Mouse (Mus musculus): Measurements from ENCODE around the gene Snf8. TPM values are rescaled to one million over a fixed set of nuclear protein-coding genes. Genes with fewer than 3 reads are reported as not detected.

Gene Snf8
- total RNA-seq, 2 experiments from 2014 or later = 101 to 107 TPM

GRCm38 (mm10) chr11:96075177-96075508, 40.5 kb downstream of the Snf8 start:
- no peak for DNase-seq

- peak; percentile 99 for DNase-seq
Measured at GRCm38 (mm10) chr11:96075509-96076220, 41.0 kb downstream of the Snf8 start, which contains the start of gene Atp5g1. Atp5g1 (minus strand) TSS chr11:96075670.

GRCm38 (mm10) chr11:96076221-96077105, 41.8 kb downstream of the Snf8 start:
- no peak for DNase-seq

GRCm38 (mm10) chr11:96080736-96081135, 46.1 kb downstream of the Snf8 start:
- no peak for DNase-seq

GRCm38 (mm10) chr11:96082682-96083081, 48.0 kb downstream of the Snf8 start:
- DNase-seq = no peak

- DNase-seq = no peak
Measured at GRCm38 (mm10) chr11:96087981-96088380, 53.3 kb downstream of the Snf8 start.

- DNase-seq = no peak
Measured at GRCm38 (mm10) chr11:96091073-96091472, 56.4 kb downstream of the Snf8 start.

- no peak for DNase-seq
Measured at GRCm38 (mm10) chr11:96092674-96093291, 58.1 kb downstream of the Snf8 start.

- DNase-seq = peak in 1 of 2 experiments; percentile 31
Measured at GRCm38 (mm10) chr11:96093361-96093760, 58.7 kb downstream of the Snf8 start.

Other genes starting within 250 kb of the Snf8 start
- 10 to 100 TPM; 55.8 to 62.3 TPM for gene Phospho1, start 210.4 kb upstream of the Snf8 start, total RNA-seq (2021)
- 1 to 10 TPM; 3.1 to 4.7 TPM for gene Gngt2, start 197.7 kb upstream of the Snf8 start, total RNA-seq (2021)
- 1 to 10 TPM; 6.2 to 6.4 TPM for gene Abi3, start 192.4 kb upstream of the Snf8 start, total RNA-seq (2021)
- not detected for gene B4galnt2, start 120.0 kb upstream of the Snf8 start, total RNA-seq (2021)
- gene Igf2bp1, start 28.9 kb upstream of the Snf8 start, total RNA-seq (2021) = not detected
- not detected for gene Gip, start 10.3 kb upstream of the Snf8 start, total RNA-seq (2021)
- gene Ube2z, start 30.5 kb downstream of the Snf8 start, total RNA-seq (2021) = 10 to 100 TPM; 53.8 to 54.6 TPM
- gene Atp5g1, start 40.8 kb downstream of the Snf8 start, total RNA-seq (2021) = 100 to 1,000 TPM; 385 to 449 TPM
- gene Calcoco2, start 77.1 kb downstream of the Snf8 start, total RNA-seq (2021) = not detected
- gene Ttll6, start 98.9 kb downstream of the Snf8 start, total RNA-seq (2021) = under 1 TPM; 0.27 to 0.46 TPM
- not detected for gene Hoxb13, start 159.4 kb downstream of the Snf8 start, total RNA-seq (2021)
- gene Hoxb9, start 236.6 kb downstream of the Snf8 start, total RNA-seq (2021) = not detected
- gene Hoxb8, start 247.0 kb downstream of the Snf8 start, total RNA-seq (2021) = not detected